Mouse (Mus musculus) neutrophil, adult 5-6 weeks (primary cell): ENCODE measurements around the gene Arhgap1. TPM values are rescaled to one million over a fixed set of nuclear protein-coding genes. Genes with fewer than 3 reads are reported as not detected.
A peak's percentile ranks its signal among the peaks of the same experiment; 100 is the strongest.

ENCODE experiments used
- ATAC-seq: fragments of 151-379, 151-347 bp; 2 replicates; pipeline ENCODE4 v1.8.0; 2017; ENCODE audit warnings: mild to moderate bottlenecking, moderate TSS enrichment; ENCODE audit not compliant: insufficient number of reproducible peaks, poor library complexity, low FRiP score, severe bottlenecking; ENCODE audit errors: extremely low read depth
- total RNA-seq: library from RNA; stranded (forward); fragments of 200-1000 nt; gene quantifications from 2 replicates; pipeline ENCODE4 v1.2.3, GENCODE M21; 2017

Gene Arhgap1
- total RNA-seq, 1 experiment from 2014 or later, result 91.2 TPM

GRCm38 (mm10) chr2:91676961-91677360 lies 27.3 kb downstream of the Arhgap1 start:
- no peak for ATAC-seq

- no peak for ATAC-seq
Measured at GRCm38 (mm10) chr2:91682850-91683249, 33.2 kb downstream of the Arhgap1 start.

GRCm38 (mm10) chr2:91683919-91684318 lies 34.3 kb downstream of the Arhgap1 start:
- ATAC-seq, result no peak

GRCm38 (mm10) chr2:91689452-91689851 lies 39.8 kb downstream of the Arhgap1 start:
- no peak for ATAC-seq

GRCm38 (mm10) chr2:91695436-91696224 lies 46.0 kb downstream of the Arhgap1 start:
- no peak for ATAC-seq

- ATAC-seq, result no peak
Measured at GRCm38 (mm10) chr2:91696225-91696590, 46.5 kb downstream of the Arhgap1 start.

- no peak for ATAC-seq
Measured at GRCm38 (mm10) chr2:91699225-91699624, 49.6 kb downstream of the Arhgap1 start.

GRCm38 (mm10) chr2:91701366-91701765 lies 51.7 kb downstream of the Arhgap1 start:
- no peak for ATAC-seq

- ATAC-seq, result no peak
Measured at GRCm38 (mm10) chr2:91705736-91706135, 56.1 kb downstream of the Arhgap1 start.

GRCm38 (mm10) chr2:91706456-91706855 lies 56.8 kb downstream of the Arhgap1 start:
- no peak for ATAC-seq

GRCm38 (mm10) chr2:91708361-91708760 lies 58.7 kb downstream of the Arhgap1 start:
- ATAC-seq, result no peak

- ATAC-seq, result peak; percentile 89
Measured at GRCm38 (mm10) chr2:91710272-91711234, 60.9 kb downstream of the Arhgap1 start, which contains the start of the genes Atg13 and Harbi1. Atg13 (minus strand) TSS chr2:91710576. Harbi1 (plus strand) TSS chr2:91710852.

GRCm38 (mm10) chr2:91711256-91711925 lies 61.7 kb downstream of the Arhgap1 start:
- no peak for ATAC-seq

GRCm38 (mm10) chr2:91714921-91715320 lies 65.3 kb downstream of the Arhgap1 start:
- ATAC-seq, result no peak

GRCm38 (mm10) chr2:91718276-91718675 lies 68.6 kb downstream of the Arhgap1 start:
- no peak for ATAC-seq

Other genes starting within 250 kb of the Arhgap1 start
- 1.7 and 2.9 TPM in 2 replicates for gene 1110051M20Rik, start 205.2 kb upstream of the Arhgap1 start, total RNA-seq
- 1.0 and 1.1 TPM in 2 replicates for gene Lrp4, start 192.3 kb upstream of the Arhgap1 start, total RNA-seq
- 31.4 and 35.0 TPM in 2 replicates for gene Ckap5, start 123.1 kb upstream of the Arhgap1 start, total RNA-seq
- gene F2, start 13.4 kb upstream of the Arhgap1 start, total RNA-seq, result 0.23 TPM in 1 of 2 replicates, not detected in the other
- 19.0 and 19.2 TPM in 2 replicates for gene Zfp408, start 69 bp upstream of the Arhgap1 start, total RNA-seq
- gene Atg13, start 60.7 kb downstream of the Arhgap1 start, total RNA-seq, result 12.7 and 17.2 TPM in 2 replicates
- 11.5 and 11.8 TPM in 2 replicates for gene Harbi1, start 61.0 kb downstream of the Arhgap1 start, total RNA-seq
- gene Ambra1, start 80.3 kb downstream of the Arhgap1 start, total RNA-seq, result 41.9 and 42.8 TPM in 2 replicates